Mouse (Mus musculus): ENCODE data around the gene Ncbp3. TPM values are rescaled to one million over a fixed set of nuclear protein-coding genes. Genes with fewer than 3 reads are reported as not detected.
A peak's percentile ranks its signal among the peaks of the same experiment; 100 is the strongest.

Gene Ncbp3
- total RNA-seq, 2 experiments from 2014 or later: 10.4 to 10.7 TPM

DNA sequence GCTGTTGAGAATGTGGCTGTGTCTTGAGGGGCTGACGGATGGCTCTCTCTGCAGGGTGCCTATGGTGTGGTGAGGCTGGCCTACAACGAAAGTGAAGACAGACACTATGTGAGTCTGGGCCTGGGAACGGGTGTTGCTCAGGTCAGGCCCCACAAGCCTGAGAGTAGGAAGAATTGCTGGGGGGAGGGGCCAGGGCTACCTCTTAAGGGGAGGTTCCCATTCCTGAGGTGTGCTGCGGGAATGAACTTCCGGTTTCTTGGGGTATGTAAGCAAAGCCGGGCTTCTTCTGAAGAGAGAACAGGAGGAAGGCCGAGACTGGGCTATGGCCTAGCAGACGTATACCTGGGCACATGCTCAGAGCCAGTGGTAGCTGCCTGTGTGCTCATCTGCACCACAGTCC lies 20.6 kb upstream of the Ncbp3 start:
- DNase-seq: no peak
- intact Hi-C loops (cut with DNase I): no loop called here

DNA sequence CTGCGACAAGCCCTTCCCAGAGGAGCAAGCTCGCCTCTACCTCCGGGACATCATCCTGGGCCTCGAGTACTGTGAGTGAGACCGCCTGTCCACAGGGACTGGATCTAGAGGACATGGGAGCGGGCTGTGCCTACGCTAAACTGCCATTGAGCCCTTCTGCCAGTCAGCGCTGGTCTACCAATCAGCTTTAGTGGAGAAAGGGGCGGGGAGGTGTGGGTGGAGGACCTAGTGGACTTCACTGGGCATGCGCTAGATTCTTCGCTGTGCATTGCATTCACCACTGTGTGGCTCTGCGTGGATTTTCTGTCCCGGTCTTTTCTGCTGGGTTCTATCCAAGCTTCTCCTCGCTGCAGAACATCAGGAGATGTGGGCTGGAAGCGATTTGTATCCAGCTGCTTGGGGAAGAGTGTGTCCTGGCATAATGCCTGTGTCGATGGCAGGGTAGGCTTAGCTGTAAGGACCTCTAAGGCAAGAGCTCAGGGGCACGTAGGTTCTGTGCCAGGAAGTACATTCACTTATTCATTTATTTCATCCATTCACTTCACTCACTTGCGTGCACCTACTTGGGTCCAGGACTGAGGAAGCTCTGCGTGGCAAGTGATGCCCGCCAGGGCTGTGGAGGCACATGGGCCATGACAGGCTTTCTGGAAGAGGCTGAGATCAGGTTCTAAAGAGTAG lies 16.6 kb upstream of the Ncbp3 start:
- intact Hi-C loops (cut with DNase I): no loop called here
- peak; percentile 89 for DNase-seq

DNA sequence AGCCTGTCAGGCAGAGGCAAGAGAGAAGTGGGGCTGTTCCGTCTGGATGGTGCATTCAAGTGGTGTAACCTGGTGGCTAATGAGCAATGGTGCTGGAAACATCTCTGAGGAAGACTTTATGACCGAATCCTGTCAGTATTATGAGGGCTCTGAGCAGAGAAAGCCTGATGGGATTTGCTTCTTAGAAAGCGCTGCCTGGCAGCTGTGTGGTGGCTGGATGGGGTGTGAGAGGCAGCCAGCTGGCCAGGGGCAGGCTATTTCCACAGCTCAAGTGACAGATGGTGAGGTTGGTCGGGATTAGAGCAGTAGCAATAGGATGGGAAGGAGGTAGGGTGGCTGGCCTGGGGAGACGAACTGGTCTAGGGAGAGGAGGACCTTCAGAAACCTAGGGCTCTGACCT lies 16.0 kb upstream of the Ncbp3 start:
- intact Hi-C loops (cut with DNase I): no loop called here
- DNase-seq: peak; percentile 62

- intact Hi-C loops (cut with DNase I): no loop called here
- no peak for DNase-seq
These were observed 11.5 kb upstream of the Ncbp3 start for GRCm38 (mm10) chr11:73036077-73036476.

- no peak for DNase-seq
- intact Hi-C loops (cut with DNase I): no loop called here
These were observed 10.7 kb upstream of the Ncbp3 start for GRCm38 (mm10) chr11:73036889-73037288.

- intact Hi-C loops (cut with DNase I): no loop called here
- DNase-seq: no peak
These were observed 9.9 kb upstream of the Ncbp3 start for GRCm38 (mm10) chr11:73037691-73038090.

- peak; percentile 75 for DNase-seq
- intact Hi-C loops (cut with DNase I): no loop called here
These were observed 8.3 kb upstream of the Ncbp3 start for GRCm38 (mm10) chr11:73039102-73039799.

DNA sequence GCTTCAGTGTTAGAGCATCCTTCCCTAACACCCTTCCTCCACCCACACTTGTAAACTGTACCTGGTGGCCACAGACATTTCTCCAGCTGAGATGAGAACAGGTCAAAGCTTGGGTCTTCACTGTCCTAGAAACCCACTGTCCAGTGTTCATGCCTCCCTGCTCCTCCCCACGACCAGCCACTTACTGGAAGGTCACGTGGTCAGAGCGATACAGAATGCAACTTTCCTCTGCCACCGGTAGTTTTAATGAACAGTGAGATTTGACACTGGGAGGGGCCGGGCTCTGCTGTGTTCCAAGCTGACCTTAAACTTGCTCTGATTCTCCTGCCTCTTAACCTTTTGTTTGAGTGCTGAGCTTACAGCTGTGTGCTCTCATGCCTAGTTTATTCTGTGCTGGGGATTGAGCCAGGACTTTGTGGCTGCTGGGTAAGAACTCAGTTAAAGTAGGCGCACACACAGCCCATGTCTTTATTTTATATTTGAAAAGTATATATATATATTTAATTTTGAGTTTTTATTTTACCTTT lies 3.3 kb upstream of the Ncbp3 start:
- no peak for DNase-seq
- intact Hi-C loops (cut with DNase I): no loop called here

- intact Hi-C loops (cut with DNase I): loop anchor here (5.0 kb wide), 2 partner anchors 37 to 117 kb away; no protein-coding TSS in a partner anchor
- no peak for DNase-seq
These were observed 2.8 kb upstream of the Ncbp3 start for GRCm38 (mm10) chr11:73044789-73045188.

GRCm38 (mm10) chr11:73048030-73048876 lies 670 bp downstream of the Ncbp3 start:
- DNase-seq: no peak
- intact Hi-C loops (cut with DNase I): loop anchor here (5.0 kb wide), 2 partner anchors 41 to 121 kb away; no protein-coding TSS in a partner anchor

GRCm38 (mm10) chr11:73049335-73049734 lies 1.8 kb downstream of the Ncbp3 start:
- intact Hi-C loops (cut with DNase I): loop anchor here (5.0 kb wide), 2 partner anchors 42 to 122 kb away; no protein-coding TSS in a partner anchor
- DNase-seq: peak; percentile 80

- intact Hi-C loops (cut with DNase I): no loop called here
- DNase-seq: no peak
These were observed 5.2 kb downstream of the Ncbp3 start for GRCm38 (mm10) chr11:73052795-73053194.

DNA sequence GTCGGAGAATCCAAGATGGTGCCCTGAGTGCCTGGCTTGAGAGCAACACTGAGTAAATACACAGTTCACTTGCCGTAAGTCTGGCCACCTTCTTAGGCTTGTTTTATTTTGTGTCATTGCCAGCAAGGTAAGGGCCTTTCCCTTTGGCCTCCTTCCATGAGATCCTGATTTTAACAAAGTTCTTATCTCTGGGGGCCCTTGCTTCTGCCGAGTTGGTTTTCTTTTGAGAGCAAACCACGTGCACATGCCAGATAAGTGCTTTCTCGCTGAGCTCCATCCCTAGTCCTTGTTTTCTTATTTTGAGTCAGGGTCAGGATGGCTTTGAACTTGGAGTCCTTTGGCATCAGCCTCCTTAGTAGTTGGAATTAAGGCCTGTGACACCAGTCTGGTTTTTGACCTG lies 10.1 kb downstream of the Ncbp3 start:
- intact Hi-C loops (cut with DNase I): no loop called here
- no peak for DNase-seq

DNA sequence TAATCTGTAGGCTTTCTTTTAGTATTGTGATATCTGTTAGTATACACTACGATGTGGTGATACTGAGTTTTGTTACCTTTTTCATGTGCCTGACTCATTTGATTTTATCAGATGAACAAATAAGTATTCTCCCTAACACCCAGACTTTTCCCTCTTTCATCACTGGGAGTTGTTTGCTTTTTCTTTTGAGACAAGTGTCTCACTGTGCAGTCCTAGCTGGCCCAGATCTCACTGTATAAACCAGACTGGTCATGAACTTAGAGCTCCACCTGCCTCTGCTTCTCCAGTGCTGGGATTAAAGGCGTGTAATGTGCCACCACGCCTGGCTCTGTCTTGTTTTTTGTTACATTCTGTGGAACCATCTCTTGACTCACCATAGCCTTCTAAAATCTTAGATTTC lies 12.0 kb downstream of the Ncbp3 start:
- intact Hi-C loops (cut with DNase I): no loop called here

DNA sequence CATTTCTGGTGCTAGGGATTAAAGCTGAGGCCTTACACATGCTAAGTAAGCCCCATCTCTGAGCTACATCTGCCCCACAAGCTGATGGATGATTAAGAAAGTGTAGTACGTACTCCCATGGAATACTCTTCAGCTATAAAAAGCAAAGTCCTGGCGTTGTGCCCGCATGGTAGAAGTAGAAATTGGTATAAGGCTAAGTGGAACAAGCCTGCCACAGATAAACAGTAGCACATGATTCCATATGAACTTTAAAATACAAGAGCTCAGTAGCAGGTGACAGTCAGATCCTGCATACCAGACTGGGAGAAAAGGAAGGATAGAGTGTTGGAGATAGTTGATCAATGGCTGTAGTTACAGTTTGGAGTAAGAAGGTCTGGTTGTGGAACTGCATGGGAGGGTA lies 13.8 kb downstream of the Ncbp3 start:
- DNase-seq: no peak
- intact Hi-C loops (cut with DNase I): no loop called here

More for the DNA sequence above, 12.0 kb downstream of the Ncbp3 start:
- no peak for DNase-seq

DNA sequence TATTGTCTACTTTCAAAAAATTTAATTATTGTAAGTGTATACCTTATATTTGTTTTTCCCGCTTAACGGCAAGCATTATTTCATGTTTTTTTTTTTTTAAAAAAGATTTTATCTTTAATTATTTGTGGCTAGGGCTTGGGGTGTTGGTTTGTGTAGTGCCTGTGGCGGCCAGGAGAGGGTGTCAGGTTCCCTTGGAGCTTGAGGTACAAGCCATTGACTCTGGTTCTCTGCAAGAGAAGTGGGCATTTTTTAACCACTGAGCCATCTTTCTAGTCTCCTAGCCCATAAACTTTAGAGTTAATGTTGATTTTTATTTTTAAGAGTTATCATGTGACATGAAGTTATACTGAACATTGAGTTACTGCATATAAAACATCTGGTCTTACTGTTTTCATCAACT lies 24.3 kb downstream of the Ncbp3 start:
- peak; percentile 37 for DNase-seq
- intact Hi-C loops (cut with DNase I): loop anchor here (10.0 kb wide), 1 partner anchor 1303 kb away; no protein-coding TSS in a partner anchor

GRCm38 (mm10) chr11:73076295-73076694 lies 28.7 kb downstream of the Ncbp3 start:
- intact Hi-C loops (cut with DNase I): loop anchor here (10.0 kb wide), 1 partner anchor 1299 kb away; no protein-coding TSS in a partner anchor
- DNase-seq: no peak

DNA sequence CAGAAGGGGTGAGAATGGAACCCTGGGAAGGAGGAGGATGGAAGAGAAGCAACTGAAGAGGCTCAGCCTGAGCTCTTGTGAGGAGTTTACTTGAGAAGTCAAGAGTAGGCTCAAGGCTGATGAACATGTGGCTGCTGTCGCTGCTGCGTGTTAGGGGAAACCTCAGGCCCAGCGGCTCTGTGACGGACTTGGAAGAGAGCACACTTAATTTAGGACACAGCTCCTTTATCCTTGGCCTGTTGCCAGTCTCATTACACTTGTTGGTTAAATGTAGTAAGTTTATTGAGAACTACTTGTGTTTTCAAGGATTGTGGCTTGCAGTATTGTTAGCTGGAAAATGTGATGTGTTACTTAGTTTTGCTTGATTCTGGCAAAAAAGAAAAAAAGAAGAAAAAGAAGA lies 29.1 kb downstream of the Ncbp3 start:
- DNase-seq: no peak
- intact Hi-C loops (cut with DNase I): loop anchor here (10.0 kb wide), 1 partner anchor 1298 kb away; no protein-coding TSS in a partner anchor

DNA sequence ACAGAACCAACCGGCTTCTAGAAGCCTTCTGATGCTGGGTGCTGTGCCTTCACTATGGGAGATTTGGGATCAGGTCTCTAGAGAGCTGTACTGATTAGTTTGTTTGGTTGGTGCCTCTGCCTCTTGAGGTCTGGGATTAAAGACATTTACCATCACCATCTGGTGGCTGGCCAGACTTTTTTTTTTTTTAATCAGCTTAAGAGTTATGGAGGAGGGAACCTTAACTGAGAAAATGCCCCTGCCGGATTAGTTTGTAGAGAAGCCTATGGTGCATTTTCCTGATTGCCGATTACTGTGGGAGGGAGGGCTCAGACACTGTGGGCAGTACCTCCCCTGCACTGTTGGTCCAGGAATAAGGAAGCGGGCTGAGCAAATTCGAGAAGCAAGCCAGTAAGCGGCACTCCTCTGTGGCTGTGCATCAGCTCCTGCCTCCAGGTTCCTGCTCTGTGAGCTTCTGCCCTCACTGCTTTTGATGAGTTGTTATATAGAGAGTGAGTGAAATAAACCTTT lies 29.7 kb downstream of the Ncbp3 start:
- intact Hi-C loops (cut with DNase I): loop anchor here (10.0 kb wide), 1 partner anchor 1298 kb away; no protein-coding TSS in a partner anchor
- DNase-seq: no peak

DNA sequence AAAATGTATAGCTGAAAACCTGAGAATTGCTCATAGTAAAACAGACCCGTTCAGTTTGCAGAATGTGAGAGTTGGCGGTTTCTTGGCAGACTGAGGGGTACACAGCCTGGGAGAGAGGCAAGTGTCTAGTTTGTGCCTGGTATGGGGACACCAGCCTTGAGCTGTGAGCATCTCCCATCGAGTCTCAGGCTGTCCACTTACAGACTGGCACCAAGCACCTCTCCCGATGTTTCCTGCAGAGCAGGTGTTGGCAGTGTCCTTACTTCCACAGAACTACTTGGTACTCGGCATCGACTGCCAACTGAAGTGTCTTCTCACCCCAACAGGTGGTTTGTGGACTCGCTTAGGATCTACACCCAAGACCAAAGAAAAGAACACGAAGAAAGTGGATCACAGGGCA lies 31.0 kb downstream of the Ncbp3 start:
- DNase-seq: no peak
- intact Hi-C loops (cut with DNase I): loop anchor here (10.0 kb wide), 1 partner anchor 1296 kb away; no protein-coding TSS in a partner anchor
